Mouse (Mus musculus) heart, adult 2 months (tissue): ENCODE measurements around the gene Gm20388. TPM values are rescaled to one million over a fixed set of nuclear protein-coding genes. Genes with fewer than 3 reads are reported as not detected.

Experiments
- DNase-seq, 2 experiments: peaks; one replicate each; pipeline ENCODE4 v3.0.0; 2021
- H3K27ac ChIP-seq: fragments of 200-600 bp; 2 replicates; pipeline ENCODE4 v1.8.1; 2022
- H3K27me3 ChIP-seq: fragments of 200-500 bp; 2 replicates; pipeline ENCODE4 v1.6.1; 2012; ENCODE audit warnings: mild to moderate bottlenecking, low read length, inconsistent platforms, mixed read lengths; ENCODE audit not compliant: control insufficient read depth, insufficient read depth
- H3K36me3 ChIP-seq: fragments of 200-500 bp; 2 replicates; pipeline ENCODE4 v1.6.1; 2012; ENCODE audit warnings: low read length, inconsistent platforms; ENCODE audit not compliant: control insufficient read depth, insufficient read depth
- H3K4me1 ChIP-seq: fragments of 200-500 bp; 2 replicates; pipeline ENCODE4 v1.6.1; 2011; ENCODE audit warnings: low read length; ENCODE audit not compliant: control insufficient read depth, insufficient read depth
- H3K4me3 ChIP-seq: fragments of 200-600 bp; 2 replicates; pipeline ENCODE4 v1.8.1; 2022
- H3K79me2 ChIP-seq: fragments of 200-500 bp; replicated peaks from 2 replicates; pipeline ENCODE4 v1.6.1; 2012; ENCODE audit warnings: mild to moderate bottlenecking, inconsistent platforms, low read length, moderate library complexity, mixed read lengths; ENCODE audit not compliant: control insufficient read depth, insufficient read depth
- H3K9ac ChIP-seq: fragments of 200-500 bp; 2 replicates; pipeline ENCODE4 v1.6.1; 2012; ENCODE audit warnings: low read depth, mild to moderate bottlenecking, control low read depth, inconsistent platforms, low read length, mixed read lengths
- CTCF ChIP-seq: fragments of 200-600 bp; IDR thresholded peaks from 2 replicates; pipeline ENCODE4 v1.8.1; 2022; ENCODE audit warnings: antibody characterized with exemption, mild to moderate bottlenecking, moderate library complexity
- EP300 ChIP-seq: fragments of 200-500 bp; IDR thresholded peaks from 2 replicates; pipeline ENCODE4 v1.6.1; 2011; ENCODE audit warnings: low read depth, low read length, control low read depth; ENCODE audit not compliant: insufficient read depth
- POLR2A ChIP-seq: fragments of 200-500 bp; IDR thresholded peaks from 2 replicates; pipeline ENCODE4 v1.6.1; 2011; ENCODE audit warnings: mild to moderate bottlenecking, low read depth, low read length, control low read depth; ENCODE audit not compliant: insufficient read depth
- WGBS: fragments of 180-500 bp; shearing (Covaris S2); methylation state at CpG from one replicate; pipeline ENCODE4 v1.1.7; 2018; 5-methylcytosine and 5-hydroxymethylcytosine counted together
- intact Hi-C: fragments of 180-260 bp; cut with DNase I; formaldehyde crosslinking; loops from one replicate; pipeline ENCODE4 v1.15.1; 2025
- polyA plus RNA-seq: library from polyadenylated mRNA; depleted of rRNA; stranded (reverse); fragments of >200 nt; gene quantifications from 2 replicates; pipeline ENCODE4 v1.2.3, GENCODE M21; 2012
- total RNA-seq, 2 experiments: library from RNA; stranded (reverse); gene quantifications; 2 replicates each; pipeline ENCODE4 v1.2.3; 2021

The Gm20388 gene
- total and polyA plus RNA-seq, 3 experiments, result 1.8 to 32.3 TPM; not detected in 1

DNA sequence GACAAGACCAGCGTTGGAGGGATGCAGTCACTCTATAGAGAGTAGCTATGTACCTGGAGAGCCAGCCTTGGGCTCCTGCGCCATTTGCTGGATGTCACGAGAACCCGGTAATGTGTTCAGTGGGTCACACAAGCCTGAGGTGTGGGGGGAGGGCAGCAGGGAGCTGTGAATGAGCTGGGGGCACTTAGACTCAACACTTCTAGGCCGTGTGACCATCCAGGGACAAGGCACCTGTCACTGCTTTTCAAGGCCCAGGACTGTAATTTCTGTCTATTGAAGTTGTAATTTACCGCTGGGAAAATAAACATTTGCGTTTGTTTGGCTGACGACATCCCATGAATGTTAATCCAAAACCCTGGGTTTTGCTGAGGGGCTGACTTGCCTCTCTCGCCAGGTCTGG lies 2776.2 kb downstream of the Gm20388 start:
- no peak overlapping the region for H3K9ac ChIP-seq
- no peaks in the 10 kb centered on the region for H3K36me3 ChIP-seq
- intact Hi-C loops, result loop anchor here (10.0 kb wide), 1 partner anchor 88 kb away; the partner anchor contains the start of gene Acsf3
- H3K4me1 ChIP-seq, result peaks cover 2% of the 10 kb centered on the region; the same call in 1 of the 2 replicates
- H3K27ac ChIP-seq, result no peak overlapping the region
- WGBS, result 91% methylated on average over 9 of the region's 9 CpGs
- no peaks in the 10 kb centered on the region for H3K79me2 ChIP-seq
- H3K4me3 ChIP-seq, result no peak overlapping the region
- no peak for DNase-seq
- no peaks in the 10 kb centered on the region for H3K27me3 ChIP-seq
- TF ChIP-seq EP300 (no peak), POLR2A (no peak), CTCF (no peak)

DNA sequence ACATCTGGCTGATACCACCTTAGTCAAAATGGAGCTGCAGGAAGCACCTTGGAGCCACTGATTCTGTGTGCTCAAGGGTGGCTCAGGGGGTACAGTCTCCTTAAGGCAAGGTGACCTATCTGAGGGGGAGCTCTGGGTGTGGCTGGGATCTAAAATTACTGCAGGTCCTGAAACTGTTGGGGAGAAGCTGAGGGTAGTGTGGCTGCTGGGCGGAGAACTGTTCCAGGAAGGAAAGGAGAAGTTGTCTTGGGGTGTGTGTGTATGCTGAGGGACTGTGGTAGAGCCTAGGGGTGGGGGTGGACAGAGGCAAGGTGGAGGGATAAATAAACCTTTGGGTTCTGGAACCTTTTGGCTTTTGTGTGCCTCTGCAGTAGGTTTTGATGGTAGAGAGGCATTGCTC lies 2778.7 kb downstream of the Gm20388 start:
- Histone ChIP-seq H3K27ac (no peak overlapping the region), H3K4me1 (peaks cover 8% of the 10 kb centered on the region), H3K9ac (no peak overlapping the region), H3K27me3 (no peaks in the 10 kb centered on the region), H3K36me3 (no peaks in the 10 kb centered on the region), H3K4me3 (no peak overlapping the region), H3K79me2 (no peaks in the 10 kb centered on the region)
- 87% methylated on average over 1 of the region's 1 CpGs for WGBS
- intact Hi-C loops, result loop anchor here (10.0 kb wide), 1 partner anchor 85 kb away; the partner anchor contains the start of gene Acsf3
- no peak for TF ChIP-seq EP300
- TF ChIP-seq CTCF, result no peak
- no peak for TF ChIP-seq POLR2A
- DNase-seq, result no peak

DNA sequence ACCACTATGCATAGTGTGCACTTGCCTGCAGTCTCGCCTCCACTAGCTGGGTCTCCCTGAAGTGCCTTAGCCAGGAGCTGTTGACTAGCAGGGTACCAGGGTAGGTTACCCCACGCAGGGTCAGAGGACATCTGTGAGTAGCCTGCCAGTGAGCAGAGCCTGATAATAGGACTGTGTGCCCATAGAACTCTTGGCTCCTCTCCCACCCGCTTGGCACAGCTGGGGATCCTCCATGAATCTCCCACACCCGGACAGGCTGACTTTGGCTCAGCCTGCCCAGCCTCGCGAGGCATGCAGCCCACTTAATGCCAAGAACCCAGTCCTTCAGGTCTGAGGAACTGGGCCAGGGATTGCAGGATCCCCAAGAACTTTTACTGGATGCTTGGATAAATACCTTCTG lies 2780.4 kb downstream of the Gm20388 start:
- Histone ChIP-seq H3K9ac (no peak overlapping the region), H3K36me3 (no peaks in the 10 kb centered on the region), H3K4me1 (peaks cover 17% of the 10 kb centered on the region), H3K4me3 (no peak overlapping the region), H3K79me2 (no peaks in the 10 kb centered on the region), H3K27me3 (no peaks in the 10 kb centered on the region), H3K27ac (no peak overlapping the region)
- no peak for TF ChIP-seq EP300
- no peak for TF ChIP-seq CTCF
- TF ChIP-seq POLR2A, result no peak
- peak in 1 of 2 experiments; percentile 68 for DNase-seq
- intact Hi-C loops, result no loop called here
- 61% methylated on average over 6 of the region's 6 CpGs for WGBS

DNA sequence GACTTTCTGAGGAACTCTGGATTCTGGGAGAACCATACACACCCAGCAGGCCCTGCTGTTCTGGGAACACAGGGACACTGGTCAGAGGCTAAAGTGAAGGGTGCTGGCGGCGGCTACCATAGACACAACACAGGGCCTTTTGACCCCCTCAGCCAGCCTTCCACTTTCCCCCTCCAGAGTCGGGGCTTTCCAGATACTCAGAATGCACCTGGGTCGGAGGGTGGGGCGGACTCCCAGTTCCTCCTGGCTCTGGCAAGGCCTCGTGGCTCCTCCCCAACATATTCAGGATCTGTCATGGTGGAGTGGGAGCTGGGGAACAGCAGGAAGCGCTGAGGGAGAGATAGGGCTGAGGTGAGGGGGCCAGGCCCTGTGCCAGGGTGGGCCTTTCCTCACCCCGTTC lies 2781.5 kb downstream of the Gm20388 start:
- Histone ChIP-seq H3K27me3 (no peaks in the 10 kb centered on the region), H3K79me2 (no peaks in the 10 kb centered on the region), H3K4me1 (peaks cover 22% of the 10 kb centered on the region), H3K27ac (no peak overlapping the region), H3K36me3 (no peaks in the 10 kb centered on the region), H3K4me3 (no peak overlapping the region), H3K9ac (no peak overlapping the region)
- intact Hi-C loops, result no loop called here
- 73% methylated on average over 8 of the region's 8 CpGs for WGBS
- no peak for DNase-seq
- no peak for TF ChIP-seq CTCF
- no peak for TF ChIP-seq POLR2A
- TF ChIP-seq EP300, result no peak

DNA sequence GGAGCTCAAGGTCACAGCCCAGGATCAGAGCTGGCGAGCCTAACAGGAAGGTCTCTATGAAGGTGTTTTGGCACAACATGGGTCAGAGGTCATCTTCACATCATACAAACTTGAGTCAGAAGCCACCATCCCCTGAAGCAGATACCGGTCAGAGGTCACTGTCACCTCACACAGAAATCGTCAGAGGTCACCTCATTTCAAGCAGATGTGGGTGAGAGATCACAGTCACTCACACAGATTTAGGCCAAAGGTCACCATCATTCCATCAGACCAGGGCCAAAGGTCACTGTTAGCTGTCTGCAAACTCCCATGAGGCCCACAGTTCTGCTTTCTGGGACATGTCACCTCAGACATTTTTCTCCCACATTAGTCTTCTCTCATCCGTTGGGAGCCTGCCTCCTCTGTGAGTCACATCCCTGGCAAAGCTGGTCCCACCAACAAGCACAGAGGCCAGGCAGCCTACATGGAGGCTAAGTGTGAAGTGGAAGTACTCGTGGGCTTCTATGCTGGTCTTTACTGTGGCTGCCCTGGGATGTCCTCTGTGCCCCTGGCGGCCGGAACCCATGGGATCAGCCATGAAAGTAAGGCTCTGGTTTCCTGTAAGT lies 2784.9 kb downstream of the Gm20388 start:
- no peaks in the 10 kb centered on the region for H3K27me3 ChIP-seq
- WGBS, result 69% methylated on average over 7 of the region's 7 CpGs
- H3K79me2 ChIP-seq, result no peaks in the 10 kb centered on the region
- no peak overlapping the region for H3K9ac ChIP-seq
- H3K4me3 ChIP-seq, result no peak overlapping the region
- H3K4me1 ChIP-seq, result peaks cover 31% of the 10 kb centered on the region
- H3K27ac ChIP-seq, result no peak overlapping the region
- DNase-seq, result no peak
- no peaks in the 10 kb centered on the region for H3K36me3 ChIP-seq
- TF ChIP-seq POLR2A (no peak), CTCF (no peak), EP300 (no peak)
- intact Hi-C loops, result loop anchor here (2.0 to 5.0 kb wide), 3 partner anchors 17 to 73 kb away; partner anchors contain the start of gene Pabpn1l

DNA sequence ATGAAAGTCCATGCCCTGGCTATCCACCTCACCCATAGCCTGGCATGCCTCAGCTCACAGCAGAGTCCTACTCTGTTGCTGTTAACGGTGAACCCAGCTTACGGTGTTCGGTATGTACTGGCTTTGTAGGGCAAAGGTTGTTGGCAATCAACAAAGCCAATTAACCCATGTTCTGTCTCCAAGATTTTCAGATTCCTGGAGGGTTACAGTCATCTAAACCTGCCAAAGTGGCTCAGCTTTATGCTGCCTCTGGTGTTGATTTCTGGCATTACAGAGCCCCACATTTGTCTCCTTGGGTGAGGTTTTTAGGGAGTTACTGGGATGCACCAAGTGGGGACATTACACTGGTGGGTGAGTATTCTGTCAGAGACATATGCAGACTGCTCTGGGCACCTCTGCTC lies 2786.5 kb downstream of the Gm20388 start:
- no peaks in the 10 kb centered on the region for H3K27me3 ChIP-seq
- DNase-seq, result peak in 1 of 2 experiments; percentile 40
- H3K27ac ChIP-seq, result no peak overlapping the region
- TF ChIP-seq EP300, result no peak
- peak; percentile 86 for TF ChIP-seq CTCF
- H3K9ac ChIP-seq, result no peak overlapping the region
- no peak overlapping the region for H3K4me3 ChIP-seq
- H3K79me2 ChIP-seq, result no peaks in the 10 kb centered on the region
- H3K4me1 ChIP-seq, result peaks cover 32% of the 10 kb centered on the region
- intact Hi-C loops, result loop anchor here (2.0 to 5.0 kb wide), 3 partner anchors 18 to 75 kb away; partner anchors contain the start of gene Pabpn1l
- 28% methylated on average over 3 of the region's 3 CpGs for WGBS
- no peaks in the 10 kb centered on the region for H3K36me3 ChIP-seq
